Mouse (Mus musculus) erythroblast, adult 5-6 weeks (primary cell): ENCODE results near the gene Gm17545. TPM values are rescaled to one million over a fixed set of nuclear protein-coding genes. Genes with fewer than 3 reads are reported as not detected.
"Not testable (repeated sequence)": the region's sequence is repeated elsewhere in the genome, so short reads cannot be mapped to it uniquely, and the experiment has no call there.

ENCODE experiments used
- ATAC-seq: replicated peaks from 2 replicates; pipeline ENCODE4 v1.8.0; 2016; ENCODE audit warnings: moderate number of reproducible peaks, mild to moderate bottlenecking, moderate TSS enrichment, inconsistent platforms; ENCODE audit not compliant: poor library complexity, low FRiP score, severe bottlenecking
- total RNA-seq, 2 experiments: library from RNA; stranded (forward) in 1 of 2; stranded (reverse) in 1 of 2; fragments of 150-400 nt in 1 of 2; fragments of 200-764, 138-1000 nt in 1 of 2; gene quantifications; 2 replicates each; pipeline versions ENCODE4 v1.2.3 to v1.2.4; 2015 to 2017; ENCODE audit warnings: low replicate concordance in 2 of 2

The Gm17545 gene
- total RNA-seq (2015; ENCODE audit: low replicate concordance): not detected in 2 replicates
- not detected in 2 replicates for total RNA-seq (2017; ENCODE audit: low replicate concordance)

GRCm38 (mm10) chr9:22453990-22454389 lies at the start of gene Gm17545:
Gm17545 (plus strand) TSS chr9:22454290.
- ATAC-seq: not testable (repeated sequence)

- ATAC-seq: no peak
These were observed 48.7 kb upstream of the Gm17545 start for GRCm38 (mm10) chr9:22405414-22405813.

GRCm38 (mm10) chr9:22407633-22408032 lies 46.5 kb upstream of the Gm17545 start:
- ATAC-seq: not testable (repeated sequence)

GRCm38 (mm10) chr9:22408344-22408743 lies 45.7 kb upstream of the Gm17545 start:
- not testable (repeated sequence) for ATAC-seq

GRCm38 (mm10) chr9:22409501-22409900 lies 44.6 kb upstream of the Gm17545 start:
- ATAC-seq: no peak

GRCm38 (mm10) chr9:22411002-22411857 lies 42.9 kb upstream of the Gm17545 start, which contains the start of gene 9530077C05Rik:
9530077C05Rik (plus strand) TSS chr9:22411513.
- ATAC-seq: peak; percentile 100

- ATAC-seq: no peak
These were observed 37.9 kb upstream of the Gm17545 start for GRCm38 (mm10) chr9:22416187-22416586.

- no peak for ATAC-seq
These were observed 36.5 kb upstream of the Gm17545 start for GRCm38 (mm10) chr9:22417547-22417946.

- no peak for ATAC-seq
These were observed 34.2 kb upstream of the Gm17545 start for GRCm38 (mm10) chr9:22419877-22420276.

GRCm38 (mm10) chr9:22420491-22420890 lies 33.6 kb upstream of the Gm17545 start:
- no peak for ATAC-seq

GRCm38 (mm10) chr9:22422559-22422958 lies 31.5 kb upstream of the Gm17545 start:
- no peak for ATAC-seq

GRCm38 (mm10) chr9:22423507-22423906 lies 30.6 kb upstream of the Gm17545 start:
- ATAC-seq: no peak

GRCm38 (mm10) chr9:22424196-22424595 lies 29.9 kb upstream of the Gm17545 start:
- ATAC-seq: no peak

GRCm38 (mm10) chr9:22424719-22425118 lies 29.4 kb upstream of the Gm17545 start:
- no peak for ATAC-seq

GRCm38 (mm10) chr9:22428028-22428665 lies 25.9 kb upstream of the Gm17545 start:
- no peak for ATAC-seq

GRCm38 (mm10) chr9:22428666-22429410 lies 25.3 kb upstream of the Gm17545 start:
- no peak for ATAC-seq

- ATAC-seq: peak; percentile 53
These were observed 24.4 kb upstream of the Gm17545 start for GRCm38 (mm10) chr9:22429533-22430241.

GRCm38 (mm10) chr9:22430315-22430840 lies 23.7 kb upstream of the Gm17545 start:
- peak; percentile 72; the same call in 1 of the 2 replicates for ATAC-seq

GRCm38 (mm10) chr9:22433221-22433620 lies 20.9 kb upstream of the Gm17545 start:
- no peak for ATAC-seq
